In the genomic region with DNA sequence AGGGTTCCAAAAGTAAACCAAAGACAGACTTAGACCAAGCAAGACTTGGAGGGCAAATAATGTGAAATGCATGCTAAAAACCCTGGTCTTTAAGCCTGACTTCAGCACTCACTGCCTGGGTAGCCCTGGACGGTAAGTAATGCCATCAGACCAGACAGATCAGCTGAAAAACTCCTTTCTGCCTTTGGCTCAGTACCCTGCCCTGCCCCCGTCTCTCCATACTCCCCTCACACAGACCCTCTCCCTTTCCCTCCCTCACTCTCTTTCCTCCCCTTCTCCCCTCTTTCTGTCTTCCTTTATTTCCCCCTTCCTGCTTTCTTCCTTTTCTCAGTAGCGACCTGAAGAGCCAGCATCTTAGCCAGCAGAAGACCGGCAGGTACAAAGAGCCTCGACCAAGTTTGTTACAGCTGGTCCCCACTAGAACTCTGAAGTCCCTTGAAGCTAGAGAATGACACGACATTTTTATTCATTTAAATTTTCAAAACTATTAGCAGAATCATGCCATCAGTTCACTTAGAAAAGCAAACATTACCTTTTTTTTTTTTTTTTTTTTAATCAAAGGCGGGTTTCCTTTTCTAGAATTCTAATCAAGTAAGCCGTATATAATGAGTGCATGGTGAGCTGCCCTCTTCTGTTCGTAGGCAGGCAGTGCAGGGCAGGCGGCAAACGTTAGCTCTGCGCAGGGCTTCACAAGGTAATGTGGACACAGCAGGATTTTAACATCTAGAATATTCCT, we compare ENCODE assay signal across 8 mouse cellular contexts. TPM values are rescaled to one million over a fixed set of nuclear protein-coding genes. Genes with fewer than 3 reads are reported as not detected.
A peak's percentile ranks its signal among the peaks of the same experiment; 100 is the strongest.
DNase-seq lines count a peak whose midpoint lies in the region; ATAC-seq lines count a peak whose summit lies in the region.

No protein-coding gene starts in this region.

- no peak overlapping the region for H3K9ac ChIP-seq in hindbrain, embryonic 13.5 days
- no peak overlapping the region for H3K9ac ChIP-seq in stomach, embryonic 14.5 days (replicated peaks; ENCODE audit: low read depth, low read length)

- no peak overlapping the region for H3K4me3 ChIP-seq in hindbrain, embryonic 13.5 days
- no peak overlapping the region for H3K4me3 ChIP-seq in stomach, embryonic 14.5 days (ENCODE audit: low read depth, low read length)

- no peaks in the 10 kb centered on the region for H3K4me1 ChIP-seq in hindbrain, embryonic 13.5 days (replicated peaks)
- no peaks in the 10 kb centered on the region for H3K4me1 ChIP-seq in stomach, embryonic 14.5 days (ENCODE audit: control insufficient read depth, insufficient read depth, low read length)

- WGBS in hindbrain, embryonic 13.5 days: 25% methylated on average over 12 of the region's 12 CpGs
- WGBS in stomach, embryonic 14.5 days: 24% methylated on average over 12 of the region's 12 CpGs

- peak; percentile 68; the same call in 1 of the 2 replicates for ATAC-seq in cerebellum, adult (ENCODE audit: insufficient number of reproducible peaks, low FRiP score, low TSS enrichment)
- ATAC-seq in hindbrain, embryonic 13.5 days (ENCODE audit: low FRiP score): peak; percentile 84
- peak; percentile 74; the same call in 1 of the 2 replicates for ATAC-seq in stomach, embryonic 14.5 days (ENCODE audit: insufficient number of reproducible peaks, insufficient read depth, low FRiP score, low read depth)

- H3K27ac ChIP-seq in hindbrain, embryonic 13.5 days: no peak overlapping the region
- no peak overlapping the region for H3K27ac ChIP-seq in stomach, embryonic 14.5 days (ENCODE audit: low read length)

- H3K36me3 ChIP-seq in hindbrain, embryonic 13.5 days: no peaks in the 10 kb centered on the region
- H3K36me3 ChIP-seq in stomach, embryonic 14.5 days (ENCODE audit: control insufficient read depth, insufficient read depth, low read length): no peaks in the 10 kb centered on the region

- H3K4me2 ChIP-seq in hindbrain, embryonic 13.5 days: peak overlapping the region; percentile 13; the same call in 1 of the 2 replicates
- H3K4me2 ChIP-seq in stomach, embryonic 14.5 days (replicated peaks; ENCODE audit: low read depth, low read length): no peak overlapping the region

- DNase-seq in cerebellum, adult 9-11 months: no peak
- peak; percentile 35 for DNase-seq in Muller cell, postnatal 12 days (ENCODE audit: inconsistent ontology term)
- peak; percentile 24 for DNase-seq in embryo, embryonic 11.5 days (ENCODE audit: low read depth, low spot score)
- DNase-seq in layer of hippocampus, adult 9-11 months: peak; percentile 28
- DNase-seq in mesoderm, embryonic 11.5 days (ENCODE audit: low read depth, low spot score): peak; percentile 50

- H3K27me3 ChIP-seq in hindbrain, embryonic 13.5 days: 0 out of 2 replicates have a peak, but pooled peaks cover 3% of the 10 kb centered on the region
- no peaks in the 10 kb centered on the region for H3K27me3 ChIP-seq in stomach, embryonic 14.5 days (ENCODE audit: control insufficient read depth, insufficient read depth, low read length)

- H3K9me3 ChIP-seq in hindbrain, embryonic 13.5 days: no peaks in the 10 kb centered on the region
- no peaks in the 10 kb centered on the region for H3K9me3 ChIP-seq in stomach, embryonic 14.5 days (ENCODE audit: control insufficient read depth, low read depth, low read length)

RNA-seq across cellular contexts. Expression of gene Zmat3, which starts 48.5 kb away (rescaled TPM):
- 7.6 and 8.2 TPM in 2 replicates for polyA plus RNA-seq in hindbrain, embryonic 13.5 days (2015; fragmentation: Nextera tagmentation; extraction: Ambion mirVana)
- polyA plus RNA-seq in stomach, embryonic 14.5 days (2014; fragmentation: Nextera tagmentation; extraction: Ambion mirVana): 10.1 and 10.6 TPM in 2 replicates
